Comparison of ENCODE assay signal across 18 mouse cellular contexts in genomic region chr12:53789501-53789900, GRCm38 (mm10).
DNase-seq lines count a peak whose midpoint lies in the region; ATAC-seq and TF ChIP-seq lines count a peak whose summit lies in the region.
"Had no signal": no experiment of that assay in that cellular context is flagged by ENCODE, and none has a peak within 500 bp of the region (broad histone marks: within the 10 kb centered on the region; RNA-seq: fewer than 3 reads in every experiment).

No protein-coding gene starts in this region.

- intact Hi-C loops in heart, adult 2 months (cut with DNase I) = no loop called here

- WGBS in heart, adult 2 months = 80% methylated on average over 10 of the region's 10 CpGs

- no peaks in the 10 kb centered on the region for H3K79me2 ChIP-seq in heart, adult 2 months (replicated peaks; ENCODE audit: control insufficient read depth, insufficient read depth, low read length)

- no peak overlapping the region for H3K4me3 ChIP-seq in heart, adult 2 months
- H3K4me3 ChIP-seq: embryonic facial prominence, embryonic 13.5 days; embryonic facial prominence, embryonic 15.5 days; erythroblast, embryonic 14.5 days; forebrain, embryonic 10.5 days; forebrain, embryonic 12.5 days had no signal

- TF ChIP-seq CTCF in heart, adult 2 months (IDR thresholded peaks at IDR 0.05) = no peak

- no peak for TF ChIP-seq EP300 in heart, adult 2 months (IDR thresholded peaks at IDR 0.05; ENCODE audit: insufficient read depth, low read depth, low read length)

- no peak for TF ChIP-seq POLR2A in heart, adult 2 months (IDR thresholded peaks at IDR 0.05; ENCODE audit: insufficient read depth, low read depth, low read length)

- no peak for ATAC-seq in cerebellum, adult (ENCODE audit: insufficient number of reproducible peaks, low FRiP score, low TSS enrichment)
- ATAC-seq: forebrain, embryonic 14.5 days; forebrain, embryonic 16.5 days had no signal

- no peaks in the 10 kb centered on the region for H3K27me3 ChIP-seq in heart, adult 2 months (ENCODE audit: control insufficient read depth, insufficient read depth, low read length)
- H3K27me3 ChIP-seq: embryonic facial prominence, embryonic 13.5 days; embryonic facial prominence, embryonic 15.5 days; forebrain, embryonic 12.5 days had no signal

- peak; percentile 32 to 56 for DNase-seq in cerebellum, postnatal 14 days
- DNase-seq in heart, adult 11 months = peak; percentile 72
- no peak for DNase-seq in heart, adult 2 months
- DNase-seq: adrenal gland, adult 2 months; adrenal gland, postnatal 10 days; adrenal gland, postnatal 25 days; cerebellum, adult 18-20 months; cerebellum, adult 8-10 months; cerebellum, adult 9-11 months; embryo, embryonic 11 days had no signal

- H3K27ac ChIP-seq in heart, adult 2 months = no peak overlapping the region
- H3K27ac ChIP-seq: embryonic facial prominence, embryonic 13.5 days; embryonic facial prominence, embryonic 15.5 days; forebrain, embryonic 10.5 days; forebrain, embryonic 12.5 days had no signal

- no peaks in the 10 kb centered on the region for H3K4me1 ChIP-seq in heart, adult 2 months (ENCODE audit: control insufficient read depth, insufficient read depth, low read length)
- H3K4me1 ChIP-seq: embryonic facial prominence, embryonic 15.5 days had no signal

- H3K9ac ChIP-seq in heart, adult 2 months (ENCODE audit: low read depth, low read length) = no peak overlapping the region
- H3K9ac ChIP-seq: embryonic facial prominence, embryonic 13.5 days; embryonic facial prominence, embryonic 15.5 days; forebrain, embryonic 12.5 days had no signal

- no peaks in the 10 kb centered on the region for H3K36me3 ChIP-seq in heart, adult 2 months (ENCODE audit: control insufficient read depth, insufficient read depth, low read length)
- H3K36me3 ChIP-seq: embryonic facial prominence, embryonic 13.5 days; embryonic facial prominence, embryonic 15.5 days; forebrain, embryonic 10.5 days; forebrain, embryonic 12.5 days had no signal

Comparison
In these comparisons a context has a peak if more than half of its experiments do, and no peak if none do; other contexts are left out.
1. DNase-seq: peak in cerebellum, postnatal 14 days (2 of 2) and heart, adult 11 months (single experiment); none in heart, adult 2 months (0 of 2).